Comparison of ENCODE assay signal across 8 mouse cellular contexts in the genomic region with DNA sequence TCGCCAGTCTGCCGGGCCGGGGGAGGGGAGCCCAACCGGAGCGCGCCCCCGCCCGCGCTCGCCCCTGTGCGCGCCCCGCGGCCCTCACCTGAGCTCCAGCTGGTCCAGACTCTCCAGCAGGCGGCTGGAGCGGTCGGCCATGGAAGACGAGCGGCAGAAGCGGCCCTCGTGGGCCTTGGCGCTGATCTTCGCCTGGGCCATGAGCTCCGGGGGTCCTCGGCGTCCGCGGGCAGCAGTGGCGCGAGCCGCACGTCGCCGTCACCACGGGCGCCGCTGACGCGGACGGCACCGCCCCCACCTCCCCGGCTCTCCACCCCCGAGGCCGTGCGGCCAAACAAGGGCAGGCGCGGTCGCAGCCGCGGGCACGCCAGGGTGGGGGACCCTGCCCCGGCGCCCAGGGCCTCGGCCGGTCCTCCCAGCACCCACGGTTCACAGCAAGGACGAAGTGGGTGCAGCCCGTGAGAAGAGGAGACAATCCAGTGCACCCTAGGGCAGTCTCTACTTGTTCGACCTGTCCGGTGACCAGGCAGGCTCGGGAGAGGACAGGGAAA. TPM values are rescaled to one million over a fixed set of nuclear protein-coding genes. Genes with fewer than 3 reads are reported as not detected.
DNase-seq lines count a peak whose midpoint lies in the region; ATAC-seq lines count a peak whose summit lies in the region.

A gene (minus strand): TSS at position 305 of the 551 bp plus-strand sequence.

- H3K9me3 ChIP-seq in forebrain, embryonic 10.5 days, result no peaks in the 10 kb centered on the region; the same call in 1 of the 2 replicates
- H3K9me3 ChIP-seq in heart, embryonic 16.5 days (replicated peaks; ENCODE audit: control insufficient read depth, low read length), result no peaks in the 10 kb centered on the region
- H3K9me3 ChIP-seq in lung, embryonic 15.5 days, result no peaks in the 10 kb centered on the region

- peak within 1 kb of the TSS; percentile 73 for H3K4me3 ChIP-seq in brown adipose tissue, adult 24 weeks (ENCODE audit: insufficient read depth, low read depth, low read length)
- H3K4me3 ChIP-seq in forebrain, embryonic 10.5 days, result peak within 1 kb of the TSS; percentile 78
- H3K4me3 ChIP-seq in heart, embryonic 16.5 days (ENCODE audit: low read length), result peak within 1 kb of the TSS; percentile 69
- peak within 1 kb of the TSS; percentile 69 for H3K4me3 ChIP-seq in lung, embryonic 15.5 days

- no peaks in the 10 kb centered on the region for H3K27me3 ChIP-seq in forebrain, embryonic 10.5 days (ENCODE audit: poor library complexity, severe bottlenecking)
- no peaks in the 10 kb centered on the region for H3K27me3 ChIP-seq in heart, embryonic 16.5 days (ENCODE audit: control insufficient read depth, insufficient read depth, low read length)
- H3K27me3 ChIP-seq in lung, embryonic 15.5 days, result no peaks in the 10 kb centered on the region

- H3K4me2 ChIP-seq in heart, embryonic 16.5 days (ENCODE audit: low read depth, low read length), result peak within 1 kb of the TSS; percentile 87
- peak within 1 kb of the TSS; percentile 89 for H3K4me2 ChIP-seq in lung, embryonic 15.5 days

- peak; percentile 90 for ATAC-seq in heart, embryonic 16.5 days (replicated peaks; ENCODE audit: extremely low read depth, insufficient read depth, low FRiP score)
- peak; percentile 89 for ATAC-seq in lung, embryonic 15.5 days (ENCODE audit: borderline replicate concordance, extremely low read depth, low FRiP score, low TSS enrichment)

- peak; percentile 24 to 28 for DNase-seq in CD8-positive naive resting alpha-beta T cell, adult 2 months (ENCODE audit: low read depth in 2 of 2, low spot score in 2 of 2)
- peak; percentile 67 for DNase-seq in forebrain, embryonic 10.5 days (ENCODE audit: extremely low spot score, low spot score)
- DNase-seq in kidney, postnatal 25 days, result peak; percentile 53 to 75
- peak; percentile 42 for DNase-seq in ovary, adult 18-20 months (ENCODE audit: low spot score)
- peak; percentile 16 to 24 for DNase-seq in thymus, postnatal 10 days (ENCODE audit: low spot score in 2 of 2)

- under 1% methylated on average over 58 of the region's 61 CpGs for WGBS in forebrain, embryonic 10.5 days
- WGBS in heart, embryonic 16.5 days, result under 1% methylated on average over 58 of the region's 61 CpGs
- under 1% methylated on average over 60 of the region's 61 CpGs for whole genome bisulfite sequencing in lung, embryonic 15.5 days

- H3K27ac ChIP-seq in brown adipose tissue, adult 24 weeks (replicated peaks; ENCODE audit: low read depth, low read length), result no peak within 1 kb of the TSS
- peak within 1 kb of the TSS; percentile 93 for H3K27ac ChIP-seq in forebrain, embryonic 10.5 days
- peak within 1 kb of the TSS; percentile 55 for H3K27ac ChIP-seq in heart, embryonic 16.5 days (ENCODE audit: low read length)
- peak within 1 kb of the TSS; percentile 35; the same call in 1 of the 2 replicates for H3K27ac ChIP-seq in lung, embryonic 15.5 days

- H3K9ac ChIP-seq in heart, embryonic 16.5 days (ENCODE audit: low read length), result peak within 1 kb of the TSS; percentile 79
- H3K9ac ChIP-seq in lung, embryonic 15.5 days, result peak within 1 kb of the TSS; percentile 72

- H3K36me3 ChIP-seq in forebrain, embryonic 10.5 days (replicated peaks), result peaks cover 48% of the 10 kb centered on the region
- H3K36me3 ChIP-seq in heart, embryonic 16.5 days (ENCODE audit: control insufficient read depth, insufficient read depth), result peaks cover 5% of the 10 kb centered on the region; the same call in 1 of the 2 replicates
- 0 out of 2 replicates have a peak, but pooled peaks cover 2% of the 10 kb centered on the region for H3K36me3 ChIP-seq in lung, embryonic 15.5 days

- no peaks in the 10 kb centered on the region for H3K4me1 ChIP-seq in brown adipose tissue, adult 24 weeks (ENCODE audit: control insufficient read depth, insufficient read depth, insufficient read length, low read length)
- H3K4me1 ChIP-seq in forebrain, embryonic 10.5 days, result peaks cover 30% of the 10 kb centered on the region
- peaks cover 19% of the 10 kb centered on the region for H3K4me1 ChIP-seq in heart, embryonic 16.5 days (ENCODE audit: control insufficient read depth, insufficient read depth, low read length)
- peaks cover 20% of the 10 kb centered on the region for H3K4me1 ChIP-seq in lung, embryonic 15.5 days

RNA-seq across cellular contexts. Expression of the gene that starts here (rescaled TPM):
- 6.3 and 11.9 TPM in 2 replicates for polyA plus RNA-seq in brown adipose tissue, adult 24 weeks (2012; ENCODE audit: insufficient read depth, insufficient read length, missing spikeins)
- polyA plus RNA-seq in forebrain, embryonic 10.5 days (2016; fragmentation: Nextera tagmentation; extraction: Ambion mirVana), result 51.8 and 52.3 TPM in 2 replicates
- 87.3 and 90.1 TPM in 2 replicates for polyA plus RNA-seq in heart, embryonic 16.5 days (2015; fragmentation: Nextera tagmentation; extraction: Ambion mirVana)
- polyA plus RNA-seq in lung, embryonic 15.5 days (2015; fragmentation: Nextera tagmentation; extraction: Ambion mirVana), result 42.7 and 42.9 TPM in 2 replicates
